Mouse (Mus musculus): Measurements from ENCODE around the gene Farp1. TPM values are rescaled to one million over a fixed set of nuclear protein-coding genes. Genes with fewer than 3 reads are reported as not detected.

The Farp1 gene
- total RNA-seq, 1 experiment: 8.6 TPM

GRCm38 (mm10) chr14:121031396-121031795 is 3.6 kb upstream of the Farp1 start:
- peaks cover 0 to 3% of the 10 kb centered on the region in 2 experiments; a peak in 2 of 4 replicates for H3K4me1 ChIP-seq (ENCODE audit: control insufficient read depth in 2 of 2, insufficient read depth in 2 of 2, low read length in 2 of 2, poor library complexity in 1 of 2)
- in situ Hi-C loops (cut with MboI; ENCODE audit: low sequenced_read_pairs in 2 of 2, unreplicated experiment in 2 of 2): no loop called here
- no peak for DNase-seq (ENCODE audit: low read depth, low spot score)
- H3K27ac ChIP-seq (ENCODE audit: insufficient read depth, low read depth, low read length, poor library complexity, severe bottlenecking): no peak overlapping the region
- H3K36me3 ChIP-seq (ENCODE audit: control insufficient read depth, insufficient read depth, low read length, poor library complexity, severe bottlenecking): no peaks in the 10 kb centered on the region
- no peak overlapping the region for H3K4me3 ChIP-seq (ENCODE audit: insufficient read depth in 1 of 2, low read depth in 1 of 2, low read length in 2 of 2, poor library complexity in 1 of 2, severe bottlenecking in 1 of 2)
- H3K9ac ChIP-seq (ENCODE audit: insufficient read depth, low read depth, low read length, poor library complexity, severe bottlenecking): no peak overlapping the region
- TF ChIP-seq CHD2 (IDR thresholded peaks at IDR 0.05; ENCODE audit: low read depth, low read length): no peak
- no peak for TF ChIP-seq MAFK (IDR thresholded peaks at IDR 0.05; ENCODE audit: insufficient read depth, low read depth, low read length)
- no peak for TF ChIP-seq ZC3H11A (IDR thresholded peaks at IDR 0.05; ENCODE audit: borderline replicate concordance, low read depth, low read length)
- no peak for TF ChIP-seq HCFC1 (IDR thresholded peaks at IDR 0.05; ENCODE audit: borderline replicate concordance, insufficient read depth, low read length)
- TF ChIP-seq ZNF384 (IDR thresholded peaks at IDR 0.05; ENCODE audit: low read depth, low read length): no peak
- H3K9me3 ChIP-seq (ENCODE audit: control insufficient read depth, insufficient read depth, low read depth, low read length): no peaks in the 10 kb centered on the region

- in situ Hi-C loops (cut with MboI; ENCODE audit: low sequenced_read_pairs in 2 of 2, unreplicated experiment in 2 of 2): no loop called here
- peaks cover 0 to 2% of the 10 kb centered on the region in 2 experiments; a peak in 1 of 4 replicates for H3K4me1 ChIP-seq (ENCODE audit: control insufficient read depth in 2 of 2, insufficient read depth in 2 of 2, low read length in 2 of 2, poor library complexity in 1 of 2)
- no peak for DNase-seq (ENCODE audit: low read depth, low spot score)
- H3K4me3 ChIP-seq (ENCODE audit: insufficient read depth in 1 of 2, low read depth in 1 of 2, low read length in 2 of 2, poor library complexity in 1 of 2, severe bottlenecking in 1 of 2): peak overlapping the region; percentile 69 to 82; a peak in 3 of 4 replicates
- H3K9me3 ChIP-seq (ENCODE audit: control insufficient read depth, insufficient read depth, low read depth, low read length): no peaks in the 10 kb centered on the region
- no peaks in the 10 kb centered on the region for H3K36me3 ChIP-seq (ENCODE audit: control insufficient read depth, insufficient read depth, low read length, poor library complexity, severe bottlenecking)
- TF ChIP-seq HCFC1 (IDR thresholded peaks at IDR 0.05; ENCODE audit: borderline replicate concordance, insufficient read depth, low read length) (no peak), ZC3H11A (IDR thresholded peaks at IDR 0.05; ENCODE audit: borderline replicate concordance, low read depth, low read length) (no peak), MAFK (IDR thresholded peaks at IDR 0.05; ENCODE audit: insufficient read depth, low read depth, low read length) (no peak), ZNF384 (IDR thresholded peaks at IDR 0.05; ENCODE audit: low read depth, low read length) (no peak), CHD2 (IDR thresholded peaks at IDR 0.05; ENCODE audit: low read depth, low read length) (no peak)
- no peak overlapping the region for H3K27ac ChIP-seq (ENCODE audit: insufficient read depth, low read depth, low read length, poor library complexity, severe bottlenecking)
- no peak overlapping the region for H3K9ac ChIP-seq (ENCODE audit: insufficient read depth, low read depth, low read length, poor library complexity, severe bottlenecking)
Measured at GRCm38 (mm10) chr14:121034525-121034924, 475 bp upstream of the Farp1 start.

GRCm38 (mm10) chr14:121035663-121036473 is 868 bp downstream of the Farp1 start:
- Histone ChIP-seq H3K4me1 (ENCODE audit: control insufficient read depth in 2 of 2, insufficient read depth in 2 of 2, low read length in 2 of 2, poor library complexity in 1 of 2) (peaks cover 0 to 2% of the 10 kb centered on the region in 2 experiments; a peak in 1 of 4 replicates), H3K36me3 (ENCODE audit: control insufficient read depth, insufficient read depth, low read length, poor library complexity, severe bottlenecking) (no peaks in the 10 kb centered on the region), H3K9me3 (ENCODE audit: control insufficient read depth, insufficient read depth, low read depth, low read length) (no peaks in the 10 kb centered on the region), H3K4me3 (ENCODE audit: insufficient read depth in 1 of 2, low read depth in 1 of 2, low read length in 2 of 2, poor library complexity in 1 of 2, severe bottlenecking in 1 of 2) (peak overlapping the region; percentile 69 to 82), H3K9ac (ENCODE audit: insufficient read depth, low read depth, low read length, poor library complexity, severe bottlenecking) (peak overlapping the region; percentile 72), H3K27ac (ENCODE audit: insufficient read depth, low read depth, low read length, poor library complexity, severe bottlenecking) (no peak overlapping the region)
- DNase-seq (ENCODE audit: low read depth, low spot score): no peak
- in situ Hi-C loops (cut with MboI; ENCODE audit: low sequenced_read_pairs in 2 of 2, unreplicated experiment in 2 of 2): no loop called here
- TF ChIP-seq ZC3H11A (IDR thresholded peaks at IDR 0.05; ENCODE audit: borderline replicate concordance, low read depth, low read length): no peak
- TF ChIP-seq HCFC1 (IDR thresholded peaks at IDR 0.05; ENCODE audit: borderline replicate concordance, insufficient read depth, low read length): no peak
- no peak for TF ChIP-seq MAFK (IDR thresholded peaks at IDR 0.05; ENCODE audit: insufficient read depth, low read depth, low read length)
- TF ChIP-seq ZNF384 (IDR thresholded peaks at IDR 0.05; ENCODE audit: low read depth, low read length): no peak
- no peak for TF ChIP-seq CHD2 (IDR thresholded peaks at IDR 0.05; ENCODE audit: low read depth, low read length)

- in situ Hi-C loops (cut with MboI; ENCODE audit: low sequenced_read_pairs in 2 of 2, unreplicated experiment in 2 of 2): no loop called here
- Histone ChIP-seq H3K4me3 (ENCODE audit: insufficient read depth in 1 of 2, low read depth in 1 of 2, low read length in 2 of 2, poor library complexity in 1 of 2, severe bottlenecking in 1 of 2) (peak overlapping the region; percentile 69 to 82), H3K27ac (ENCODE audit: insufficient read depth, low read depth, low read length, poor library complexity, severe bottlenecking) (no peak overlapping the region), H3K9me3 (ENCODE audit: control insufficient read depth, insufficient read depth, low read depth, low read length) (no peaks in the 10 kb centered on the region), H3K36me3 (ENCODE audit: control insufficient read depth, insufficient read depth, low read length, poor library complexity, severe bottlenecking) (no peaks in the 10 kb centered on the region), H3K4me1 (ENCODE audit: control insufficient read depth in 2 of 2, insufficient read depth in 2 of 2, low read length in 2 of 2, poor library complexity in 1 of 2) (peaks cover 0 to 2% of the 10 kb centered on the region in 2 experiments; a peak in 1 of 4 replicates), H3K9ac (ENCODE audit: insufficient read depth, low read depth, low read length, poor library complexity, severe bottlenecking) (0 out of 2 replicates have a peak overlapping the region, but pooled peaks have one; percentile 11)
- TF ChIP-seq HCFC1 (IDR thresholded peaks at IDR 0.05; ENCODE audit: borderline replicate concordance, insufficient read depth, low read length) (no peak), ZC3H11A (IDR thresholded peaks at IDR 0.05; ENCODE audit: borderline replicate concordance, low read depth, low read length) (no peak), ZNF384 (IDR thresholded peaks at IDR 0.05; ENCODE audit: low read depth, low read length) (no peak), MAFK (IDR thresholded peaks at IDR 0.05; ENCODE audit: insufficient read depth, low read depth, low read length) (no peak)
- DNase-seq (ENCODE audit: low read depth, low spot score): no peak
Measured at GRCm38 (mm10) chr14:121036612-121037221, 1.7 kb downstream of the Farp1 start.

Measured in ES-E14 (cell line).